Mouse (Mus musculus) midbrain, embryonic 14.5 days (tissue): ENCODE results near the gene Jdp2. TPM values are rescaled to one million over a fixed set of nuclear protein-coding genes. Genes with fewer than 3 reads are reported as not detected.

Experiments
- ATAC-seq: fragments of 200-750 bp; cut with Nextera tagmentation; 2 replicates; pipeline ENCODE4 v1.8.0; 2017; ENCODE audit warnings: moderate number of reproducible peaks, moderate library complexity; ENCODE audit not compliant: low FRiP score, low TSS enrichment
- DNase-seq: peaks from one replicate; pipeline ENCODE4 v3.0.0-alpha.2; 2015
- H3K27ac ChIP-seq: fragments of 300-500 bp; sonication (generic); replicated peaks from 2 replicates; pipeline ENCODE4 v1.5.1; 2014; ENCODE audit warnings: mild to moderate bottlenecking, low read depth, low read length, moderate library complexity
- H3K27me3 ChIP-seq: fragments of 300-500 bp; sonication (generic); 2 replicates; pipeline ENCODE4 v1.6.1; 2014; ENCODE audit warnings: low read length, control low read depth, mixed read lengths; ENCODE audit not compliant: control insufficient read depth, insufficient read depth
- H3K36me3 ChIP-seq: fragments of 300-500 bp; sonication (generic); 2 replicates; pipeline ENCODE4 v1.6.1; 2014; ENCODE audit warnings: low read length, control low read depth; ENCODE audit not compliant: control insufficient read depth, insufficient read depth
- H3K4me1 ChIP-seq: fragments of 300-500 bp; sonication (generic); 2 replicates; pipeline ENCODE4 v1.6.1; 2014; ENCODE audit warnings: mild to moderate bottlenecking, antibody characterized with exemption, low read length, control low read depth; ENCODE audit not compliant: control insufficient read depth, insufficient read depth
- H3K4me2 ChIP-seq: fragments of 300-500 bp; sonication (generic); 2 replicates; pipeline ENCODE4 v1.6.1; 2014; ENCODE audit warnings: mild to moderate bottlenecking, low read length, moderate library complexity
- H3K4me3 ChIP-seq: fragments of 300-500 bp; sonication (generic); replicated peaks from 2 replicates; pipeline ENCODE4 v1.5.1; 2014; ENCODE audit warnings: low read depth, low read length
- H3K9ac ChIP-seq: fragments of 300-500 bp; sonication (generic); replicated peaks from 2 replicates; pipeline ENCODE4 v1.6.1; 2014; ENCODE audit warnings: mild to moderate bottlenecking, low read length, moderate library complexity
- H3K9me3 ChIP-seq: fragments of 300-500 bp; sonication (generic); 2 replicates; pipeline ENCODE4 v1.6.1; 2016; ENCODE audit warnings: low read length, control low read depth, mixed read lengths; ENCODE audit not compliant: control insufficient read depth
- WGBS: fragments of 180-500 bp; shearing (Covaris S2); extraction: QIAGEN DNeasy Blood & Tissue Kit; methylation state at CpG from one replicate; pipeline ENCODE4 v1.1.7; 2014; 5-methylcytosine and 5-hydroxymethylcytosine counted together
- polyA plus RNA-seq: library from polyadenylated mRNA; unstranded; fragments of >200 nt; fragmentation: Nextera tagmentation; extraction: Ambion mirVana; gene quantifications from 2 replicates; pipeline ENCODE4 v1.2.1, GENCODE M21; 2014

Gene Jdp2
- polyA plus RNA-seq, 1 experiment from 2014 or later: 0.68 TPM

DNA sequence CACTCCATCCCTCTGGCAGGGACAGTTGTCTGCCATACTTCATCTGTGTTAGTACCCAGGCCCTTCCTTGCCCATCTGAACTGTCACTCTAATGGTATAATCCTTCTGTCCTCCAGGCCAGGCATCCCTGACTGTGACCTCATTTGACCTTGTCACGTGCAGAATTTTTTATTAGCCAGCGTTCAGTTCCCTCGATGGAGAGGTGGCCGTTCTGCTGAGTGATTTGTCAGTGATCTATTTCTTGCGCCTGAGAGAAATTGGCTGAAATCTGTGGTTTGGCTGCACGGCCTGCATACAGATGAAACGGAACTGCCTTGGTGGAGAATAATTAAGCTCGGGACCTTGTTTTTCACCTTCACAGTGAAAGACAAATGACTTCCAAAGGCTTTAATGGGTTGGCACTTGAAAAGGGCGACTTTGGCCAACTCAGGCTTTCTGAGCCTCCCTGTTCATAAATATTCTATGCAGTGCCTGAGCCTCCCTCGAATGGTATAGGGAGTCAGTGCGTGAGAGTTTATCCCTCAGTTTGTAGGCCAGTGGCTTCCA, 21.1 kb downstream of the Jdp2 start:
- Histone ChIP-seq H3K4me1 (peaks cover 22% of the 10 kb centered on the region; the same call in 1 of the 2 replicates), H3K36me3 (0 out of 2 replicates have a peak, but pooled peaks cover 4% of the 10 kb centered on the region), H3K4me2 (no peak overlapping the region), H3K9ac (no peak overlapping the region), H3K27ac (peak overlapping the region; percentile 73), H3K9me3 (no peaks in the 10 kb centered on the region), H3K27me3 (no peaks in the 10 kb centered on the region), H3K4me3 (no peak overlapping the region)
- ATAC-seq (no peak), DNase-seq (peak; percentile 63)
- WGBS: 46% methylated on average over 11 of the region's 11 CpGs

- ATAC-seq (no peak), DNase-seq (no peak)
- 51% methylated on average over 6 of the region's 6 CpGs for WGBS
- peaks cover 22% of the 10 kb centered on the region; the same call in 1 of the 2 replicates for H3K4me1 ChIP-seq
- no peaks in the 10 kb centered on the region for H3K9me3 ChIP-seq
- H3K4me2 ChIP-seq: no peak overlapping the region
- peak overlapping the region; percentile 73 for H3K27ac ChIP-seq
- H3K36me3 ChIP-seq: 0 out of 2 replicates have a peak, but pooled peaks cover 4% of the 10 kb centered on the region
- H3K4me3 ChIP-seq: no peak overlapping the region
- H3K27me3 ChIP-seq: no peaks in the 10 kb centered on the region
- no peak overlapping the region for H3K9ac ChIP-seq
Measured at GRCm38 (mm10) chr12:85621027-85621426, 22.2 kb downstream of the Jdp2 start.

- H3K4me1 ChIP-seq: peaks cover 22% of the 10 kb centered on the region; the same call in 1 of the 2 replicates
- H3K9ac ChIP-seq: no peak overlapping the region
- H3K9me3 ChIP-seq: no peaks in the 10 kb centered on the region
- H3K36me3 ChIP-seq: 0 out of 2 replicates have a peak, but pooled peaks cover 4% of the 10 kb centered on the region
- no peak overlapping the region for H3K4me3 ChIP-seq
- H3K27ac ChIP-seq: no peak overlapping the region; the same call in 1 of the 2 replicates
- WGBS: 88% methylated on average over 4 of the region's 4 CpGs
- H3K27me3 ChIP-seq: no peaks in the 10 kb centered on the region
- no peak for ATAC-seq
- DNase-seq: no peak
- H3K4me2 ChIP-seq: no peak overlapping the region
Measured at GRCm38 (mm10) chr12:85621673-85622072, 22.8 kb downstream of the Jdp2 start.

- Histone ChIP-seq H3K4me2 (no peak overlapping the region), H3K36me3 (0 out of 2 replicates have a peak, but pooled peaks cover 4% of the 10 kb centered on the region), H3K9me3 (no peaks in the 10 kb centered on the region), H3K4me1 (peaks cover 22% of the 10 kb centered on the region; the same call in 1 of the 2 replicates), H3K4me3 (no peak overlapping the region), H3K27me3 (no peaks in the 10 kb centered on the region), H3K9ac (no peak overlapping the region), H3K27ac (no peak overlapping the region)
- ATAC-seq: no peak
- WGBS: 74% methylated on average over 3 of the region's 3 CpGs
- no peak for DNase-seq
Measured at GRCm38 (mm10) chr12:85623711-85624110, 24.9 kb downstream of the Jdp2 start.

GRCm38 (mm10) chr12:85624652-85625051, 25.8 kb downstream of the Jdp2 start:
- no peaks in the 10 kb centered on the region for H3K9me3 ChIP-seq
- no peak overlapping the region for H3K4me3 ChIP-seq
- no peak overlapping the region for H3K27ac ChIP-seq
- no peak for DNase-seq
- no peaks in the 10 kb centered on the region for H3K27me3 ChIP-seq
- H3K36me3 ChIP-seq: 0 out of 2 replicates have a peak, but pooled peaks cover 4% of the 10 kb centered on the region
- ATAC-seq: no peak
- H3K4me1 ChIP-seq: peaks cover 17% of the 10 kb centered on the region; the same call in 1 of the 2 replicates
- 82% methylated on average over 7 of the region's 7 CpGs for WGBS
- H3K9ac ChIP-seq: no peak overlapping the region
- no peak overlapping the region for H3K4me2 ChIP-seq

DNA sequence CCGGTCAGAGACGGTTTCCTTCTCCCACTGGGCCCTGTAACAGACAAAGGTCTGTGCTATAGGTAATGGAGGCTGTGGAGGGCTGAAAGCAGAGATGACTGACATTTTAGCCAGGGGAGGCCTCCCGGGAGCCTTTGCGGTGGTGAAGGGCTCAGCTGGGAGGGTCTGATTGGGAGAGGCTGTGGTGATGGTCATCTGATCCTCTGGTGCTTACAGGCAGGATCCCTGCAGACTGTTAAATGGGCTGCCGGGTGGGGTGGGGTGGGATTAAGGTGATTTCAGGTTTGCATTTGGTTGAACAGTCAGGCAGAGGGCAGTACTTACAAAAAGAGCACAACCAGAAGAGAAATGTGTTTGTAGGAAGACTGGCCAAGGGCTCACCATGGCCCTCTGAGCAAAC, 27.0 kb downstream of the Jdp2 start:
- no peak overlapping the region for H3K27ac ChIP-seq
- WGBS: 56% methylated on average over 5 of the region's 5 CpGs
- no peak for ATAC-seq
- H3K9ac ChIP-seq: no peak overlapping the region
- H3K9me3 ChIP-seq: no peaks in the 10 kb centered on the region
- DNase-seq: no peak
- H3K36me3 ChIP-seq: 0 out of 2 replicates have a peak, but pooled peaks cover 4% of the 10 kb centered on the region
- H3K27me3 ChIP-seq: no peaks in the 10 kb centered on the region
- H3K4me3 ChIP-seq: no peak overlapping the region
- H3K4me1 ChIP-seq: peaks cover 7% of the 10 kb centered on the region; the same call in 1 of the 2 replicates
- no peak overlapping the region for H3K4me2 ChIP-seq

DNA sequence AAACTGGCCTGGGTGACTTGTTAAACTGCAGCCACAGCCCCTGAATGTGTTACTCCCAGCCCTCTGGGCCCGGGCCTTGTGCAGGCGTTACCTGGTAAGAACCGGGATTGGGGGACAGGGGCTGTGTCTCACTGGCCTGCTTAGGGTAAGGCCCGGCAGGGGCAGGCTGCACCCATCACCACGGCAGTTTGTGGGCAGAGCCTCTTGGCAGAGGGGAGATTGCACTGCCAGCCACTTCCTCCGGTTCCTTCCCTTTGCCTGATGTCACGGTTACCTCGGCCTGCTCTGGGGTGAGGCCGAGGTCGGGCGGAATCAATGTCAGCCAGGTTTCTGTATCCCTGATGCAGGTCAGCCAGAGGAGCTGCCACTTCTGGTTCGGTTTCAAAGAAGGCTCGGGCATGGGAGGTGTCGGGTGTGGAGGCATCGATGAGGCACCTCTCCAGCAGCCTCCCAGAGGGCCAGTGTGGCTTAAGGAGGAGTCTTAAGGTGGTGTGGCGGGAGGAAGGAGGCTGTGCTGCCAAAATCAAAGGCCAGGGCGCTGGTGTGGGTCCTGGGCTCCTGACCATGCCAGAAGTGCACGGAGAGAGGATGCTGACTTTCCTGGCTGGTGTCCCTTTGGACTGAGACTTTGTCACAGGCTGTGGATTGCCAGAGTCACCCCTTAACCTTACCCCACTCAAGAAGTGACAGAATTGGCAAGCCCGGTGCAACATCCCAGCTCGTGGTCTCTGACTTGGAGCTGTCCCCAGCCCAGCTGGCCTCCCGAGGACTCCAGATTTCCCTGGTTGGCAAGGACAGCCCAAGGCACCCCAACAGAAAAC, 31.0 kb downstream of the Jdp2 start:
- ATAC-seq (no peak), DNase-seq (no peak)
- H3K4me1 ChIP-seq: no peaks in the 10 kb centered on the region
- WGBS: 83% methylated on average over 21 of the region's 21 CpGs
- H3K4me2 ChIP-seq: no peak overlapping the region
- no peaks in the 10 kb centered on the region for H3K27me3 ChIP-seq
- H3K4me3 ChIP-seq: no peak overlapping the region
- no peak overlapping the region for H3K9ac ChIP-seq
- no peaks in the 10 kb centered on the region for H3K9me3 ChIP-seq
- H3K36me3 ChIP-seq: peaks cover 5% of the 10 kb centered on the region; the same call in 1 of the 2 replicates
- no peak overlapping the region for H3K27ac ChIP-seq

DNA sequence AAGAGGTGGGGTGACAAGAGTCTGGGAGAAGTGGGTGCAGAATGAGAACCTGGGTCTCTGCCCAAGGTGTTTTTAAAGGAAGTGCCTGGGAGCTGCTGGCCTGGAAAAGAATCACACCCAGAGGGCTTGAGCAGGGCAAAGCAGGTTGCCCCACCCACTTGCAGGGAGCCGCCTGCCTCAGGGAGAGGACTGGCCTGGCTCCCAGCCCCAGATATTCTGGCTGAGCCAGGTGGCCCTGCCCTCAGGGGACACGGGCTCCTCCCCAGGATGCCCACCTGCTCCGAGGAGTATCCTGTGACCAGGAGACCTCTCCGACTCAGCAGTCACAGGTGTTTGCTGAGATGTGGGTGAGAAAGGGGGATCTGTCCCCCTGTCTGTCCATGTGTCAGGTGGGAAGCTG, 32.4 kb downstream of the Jdp2 start:
- no peak overlapping the region for H3K4me2 ChIP-seq
- H3K9me3 ChIP-seq: no peaks in the 10 kb centered on the region
- ATAC-seq (no peak), DNase-seq (no peak)
- H3K4me1 ChIP-seq: no peaks in the 10 kb centered on the region
- 61% methylated on average over 4 of the region's 4 CpGs for WGBS
- no peak overlapping the region for H3K27ac ChIP-seq
- no peak overlapping the region for H3K9ac ChIP-seq
- H3K4me3 ChIP-seq: no peak overlapping the region
- no peaks in the 10 kb centered on the region for H3K27me3 ChIP-seq
- peaks cover 5% of the 10 kb centered on the region; the same call in 1 of the 2 replicates for H3K36me3 ChIP-seq
